Mouse (Mus musculus) ES-Bruce4 (cell line): ENCODE results near the gene Lrrc37a.
"Not testable (repeated sequence)": the region's sequence is repeated elsewhere in the genome, so short reads cannot be mapped to it uniquely, and the experiment has no call there.

Source experiments
- CTCF ChIP-seq: IDR thresholded peaks from one replicate; pipeline ENCODE4 v1.8.1; 2011; ENCODE audit warnings: low read depth, low read length
- POLR2A ChIP-seq: IDR thresholded peaks from one replicate; pipeline ENCODE4 v1.8.1; 2011; ENCODE audit warnings: low read length; ENCODE audit not compliant: insufficient read depth

DNA sequence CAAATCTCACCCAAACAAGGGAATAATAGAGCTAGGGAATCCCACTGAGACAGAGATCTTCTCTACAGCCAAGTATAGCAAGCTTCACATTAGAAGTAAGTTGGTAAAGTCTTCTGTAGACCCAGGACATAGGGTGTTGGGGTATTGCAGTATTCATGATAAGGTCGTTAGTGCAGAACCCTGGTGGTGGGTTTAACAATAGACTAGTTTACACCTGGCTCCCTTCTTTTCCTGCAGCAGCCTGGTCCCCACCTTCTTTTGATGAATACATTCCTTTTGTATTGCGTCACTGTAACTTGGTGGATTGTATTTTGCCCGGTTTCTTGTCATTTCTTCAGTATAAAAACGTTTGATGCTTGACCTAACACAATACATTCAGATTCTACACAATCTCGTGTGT is 97.3 kb downstream of the Lrrc37a start:
- not testable (repeated sequence) for TF ChIP-seq CTCF, POLR2A
